Mouse (Mus musculus) heart, postnatal 0 days (tissue): Measurements from ENCODE around the gene Tmem106c.

Experiments used
- CTCF ChIP-seq: IDR thresholded peaks from 2 replicates; pipeline ENCODE4 v1.5.1; 2016; ENCODE audit warnings: antibody characterized with exemption, control low read depth, low read depth
- EP300 ChIP-seq: IDR thresholded peaks from 2 replicates; pipeline ENCODE4 v1.6.1; 2016; ENCODE audit warnings: antibody characterized with exemption, low read depth

DNA sequence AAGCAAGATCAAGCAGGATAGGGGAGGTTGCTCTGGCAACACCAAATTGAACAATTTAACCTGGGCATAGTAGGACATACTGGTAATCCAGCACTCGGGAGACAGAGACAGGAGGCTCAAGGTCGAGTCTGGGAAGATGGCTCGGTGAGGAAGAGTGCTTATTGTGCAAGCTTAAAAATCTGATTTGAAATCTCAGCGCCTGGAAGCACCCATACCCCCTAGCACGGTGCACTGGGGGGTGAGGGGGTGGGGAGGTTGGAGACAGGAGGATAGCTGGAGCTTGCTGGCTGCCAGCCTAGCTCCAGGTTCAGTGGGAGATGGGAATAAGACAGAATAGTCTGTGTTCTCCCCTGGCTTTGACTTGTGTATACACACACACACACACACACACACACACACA is 43.7 kb upstream of the Tmem106c start:
- TF ChIP-seq CTCF, result no peak
- TF ChIP-seq EP300, result no peak
